Mouse (Mus musculus): ENCODE measurements at regions not wholly inside any gene's neighbourhood (a gene's known extent, or its start where the extent isn't known, plus 50 kb on each side); places are given as distances from the start of the nearest gene placed in this dataset.

- H3K9me3 ChIP-seq: peaks cover 9% of the 10 kb centered on the region; the same call in 1 of the 2 replicates
Measured at GRCm38 (mm10) chr4:125212176-125212530, 84.5 kb upstream of the Zc3h12a start.

GRCm38 (mm10) chr4:125211459-125212175 is 84.0 kb upstream of the Zc3h12a start:
- H3K27ac ChIP-seq: no peak overlapping the region
- H3K4me3 ChIP-seq: no peak overlapping the region
- H3K9me3 ChIP-seq: peaks cover 9% of the 10 kb centered on the region; the same call in 1 of the 2 replicates
- no peak overlapping the region for H3K4me2 ChIP-seq (replicated peaks)
- H3K4me1 ChIP-seq: peaks cover 12% of the 10 kb centered on the region
- H3K9ac ChIP-seq: no peak overlapping the region
- ATAC-seq (ENCODE audit: low FRiP score, low read depth): peak; percentile 51; the same call in 1 of the 2 replicates
- 25% methylated on average over 4 of the region's 4 CpGs for WGBS
- no peaks in the 10 kb centered on the region for H3K36me3 ChIP-seq
- no peaks in the 10 kb centered on the region for H3K27me3 ChIP-seq

More at GRCm38 (mm10) chr4:125212176-125212530, 84.5 kb upstream of the Zc3h12a start:
- H3K4me2 ChIP-seq (replicated peaks): no peak overlapping the region
- H3K4me1 ChIP-seq: peaks cover 12% of the 10 kb centered on the region
- 27% methylated on average over 7 of the region's 7 CpGs for WGBS
- no peaks in the 10 kb centered on the region for H3K36me3 ChIP-seq
- peaks cover 2% of the 10 kb centered on the region; the same call in 1 of the 2 replicates for H3K27me3 ChIP-seq
- no peak overlapping the region for H3K4me3 ChIP-seq
- ATAC-seq (ENCODE audit: low FRiP score, low read depth): no peak
- no peak overlapping the region for H3K9ac ChIP-seq
- no peak overlapping the region for H3K27ac ChIP-seq

- no peak overlapping the region for H3K9ac ChIP-seq
- no peaks in the 10 kb centered on the region for H3K36me3 ChIP-seq
- no peak overlapping the region for H3K27ac ChIP-seq
- no peaks in the 10 kb centered on the region for H3K27me3 ChIP-seq
- peaks cover 1% of the 10 kb centered on the region; the same call in 1 of the 2 replicates for H3K9me3 ChIP-seq
- ATAC-seq (ENCODE audit: low FRiP score, low read depth): no peak
- 75% methylated on average over 6 of the region's 6 CpGs for WGBS
- H3K4me1 ChIP-seq: peaks cover 12% of the 10 kb centered on the region
- no peak overlapping the region for H3K4me2 ChIP-seq (replicated peaks)
- H3K4me3 ChIP-seq: no peak overlapping the region
Measured at GRCm38 (mm10) chr4:125210719-125211118, 83.1 kb upstream of the Zc3h12a start.

GRCm38 (mm10) chr4:125208136-125208915 is 80.7 kb upstream of the Zc3h12a start:
- WGBS: 58% methylated on average over 17 of the region's 17 CpGs
- Histone ChIP-seq H3K36me3 (no peaks in the 10 kb centered on the region), H3K9ac (no peak overlapping the region), H3K9me3 (no peaks in the 10 kb centered on the region), H3K27me3 (no peaks in the 10 kb centered on the region), H3K4me3 (no peak overlapping the region), H3K4me2 (replicated peaks) (no peak overlapping the region), H3K4me1 (peaks cover 12% of the 10 kb centered on the region), H3K27ac (no peak overlapping the region)
- no peak for ATAC-seq (ENCODE audit: low FRiP score, low read depth)

- Histone ChIP-seq H3K4me2 (replicated peaks) (no peak overlapping the region), H3K4me3 (no peak overlapping the region), H3K27me3 (peaks cover 6% of the 10 kb centered on the region; the same call in 1 of the 2 replicates), H3K27ac (no peak overlapping the region), H3K4me1 (no peaks in the 10 kb centered on the region), H3K36me3 (no peaks in the 10 kb centered on the region), H3K9ac (no peak overlapping the region), H3K9me3 (no peaks in the 10 kb centered on the region)
- 79% methylated on average over 8 of the region's 8 CpGs for WGBS
- no peak for ATAC-seq (ENCODE audit: low FRiP score, low read depth)
Measured at GRCm38 (mm10) chr4:125203521-125203920, 75.9 kb upstream of the Zc3h12a start.

- Histone ChIP-seq H3K36me3 (no peaks in the 10 kb centered on the region), H3K9me3 (no peaks in the 10 kb centered on the region), H3K4me2 (replicated peaks) (no peak overlapping the region), H3K9ac (no peak overlapping the region), H3K27me3 (peaks cover 20% of the 10 kb centered on the region), H3K27ac (no peak overlapping the region), H3K4me3 (no peak overlapping the region), H3K4me1 (no peaks in the 10 kb centered on the region)
- WGBS: 85% methylated on average over 12 of the region's 12 CpGs
- ATAC-seq (ENCODE audit: low FRiP score, low read depth): no peak
Measured at GRCm38 (mm10) chr4:125201638-125202325, 74.1 kb upstream of the Zc3h12a start.

GRCm38 (mm10) chr4:125200762-125201161 is 73.1 kb upstream of the Zc3h12a start:
- Histone ChIP-seq H3K36me3 (no peaks in the 10 kb centered on the region), H3K9ac (no peak overlapping the region), H3K27ac (no peak overlapping the region), H3K27me3 (peaks cover 28% of the 10 kb centered on the region), H3K4me2 (replicated peaks) (no peak overlapping the region), H3K4me3 (no peak overlapping the region), H3K9me3 (no peaks in the 10 kb centered on the region), H3K4me1 (no peaks in the 10 kb centered on the region)
- 64% methylated on average over 5 of the region's 5 CpGs for WGBS
- no peak for ATAC-seq (ENCODE audit: low FRiP score, low read depth)

- Histone ChIP-seq H3K4me2 (replicated peaks) (no peak overlapping the region), H3K36me3 (no peaks in the 10 kb centered on the region), H3K9me3 (no peaks in the 10 kb centered on the region), H3K27ac (no peak overlapping the region), H3K9ac (no peak overlapping the region), H3K4me3 (no peak overlapping the region), H3K4me1 (no peaks in the 10 kb centered on the region), H3K27me3 (peaks cover 43% of the 10 kb centered on the region)
- WGBS: 72% methylated on average over 5 of the region's 5 CpGs
- ATAC-seq (ENCODE audit: low FRiP score, low read depth): no peak
Measured at GRCm38 (mm10) chr4:125199281-125199680, 71.6 kb upstream of the Zc3h12a start.

- Histone ChIP-seq H3K4me3 (no peak overlapping the region), H3K27me3 (peaks cover 70% of the 10 kb centered on the region), H3K36me3 (no peaks in the 10 kb centered on the region), H3K4me1 (no peaks in the 10 kb centered on the region), H3K27ac (no peak overlapping the region), H3K9me3 (no peaks in the 10 kb centered on the region), H3K9ac (no peak overlapping the region), H3K4me2 (replicated peaks) (no peak overlapping the region)
- no peak for ATAC-seq (ENCODE audit: low FRiP score, low read depth)
- WGBS: 50% methylated on average over 7 of the region's 7 CpGs
Measured at GRCm38 (mm10) chr4:125195901-125196435, 68.3 kb upstream of the Zc3h12a start.

GRCm38 (mm10) chr4:125194722-125195380 is 67.2 kb upstream of the Zc3h12a start:
- Histone ChIP-seq H3K4me1 (no peaks in the 10 kb centered on the region), H3K4me3 (no peak overlapping the region), H3K36me3 (no peaks in the 10 kb centered on the region), H3K9me3 (no peaks in the 10 kb centered on the region), H3K9ac (no peak overlapping the region), H3K4me2 (replicated peaks) (no peak overlapping the region), H3K27me3 (peaks cover 74% of the 10 kb centered on the region), H3K27ac (no peak overlapping the region)
- 24% methylated on average over 12 of the region's 12 CpGs for WGBS
- ATAC-seq (ENCODE audit: low FRiP score, low read depth): no peak

- Histone ChIP-seq H3K9me3 (no peaks in the 10 kb centered on the region), H3K27ac (no peak overlapping the region), H3K4me3 (no peak overlapping the region), H3K4me1 (no peaks in the 10 kb centered on the region), H3K27me3 (peaks cover 76% of the 10 kb centered on the region), H3K4me2 (replicated peaks) (no peak overlapping the region), H3K9ac (no peak overlapping the region), H3K36me3 (no peaks in the 10 kb centered on the region)
- no peak for ATAC-seq (ENCODE audit: low FRiP score, low read depth)
- 83% methylated on average over 12 of the region's 12 CpGs for WGBS
Measured at GRCm38 (mm10) chr4:125194298-125194697, 66.7 kb upstream of the Zc3h12a start.

Measured in limb, embryonic 13.5 days (tissue).